Mouse (Mus musculus) spleen, adult 2 months (tissue): Measurements from ENCODE around the gene Myocd. TPM values are rescaled to one million over a fixed set of nuclear protein-coding genes. Genes with fewer than 3 reads are reported as not detected.

ENCODE experiments used
- DNase-seq, 2 experiments: peaks; one replicate each; pipeline versions ENCODE4 v3.0.0 to v3.0.0-alpha.2; 2012 to 2021; ENCODE audit warnings: low spot score in 2 of 2, low read depth in 1 of 2
- H3K27ac ChIP-seq: fragments of 200-500 bp; 2 replicates; pipeline ENCODE4 v1.5.1; 2012; ENCODE audit warnings: low read length, inconsistent platforms; ENCODE audit not compliant: insufficient read depth
- H3K27me3 ChIP-seq: fragments of 200-500 bp; 2 replicates; pipeline ENCODE4 v1.6.1; 2012; ENCODE audit warnings: mild to moderate bottlenecking, moderate library complexity, low read length, inconsistent platforms; ENCODE audit not compliant: control insufficient read depth, insufficient read depth
- H3K36me3 ChIP-seq: fragments of 200-500 bp; 2 replicates; pipeline ENCODE4 v1.6.1; 2012; ENCODE audit warnings: mild to moderate bottlenecking, low read length, inconsistent platforms; ENCODE audit not compliant: control insufficient read depth, insufficient read depth
- H3K4me1 ChIP-seq: fragments of 200-500 bp; 2 replicates; pipeline ENCODE4 v1.6.1; 2011; ENCODE audit warnings: inconsistent platforms; ENCODE audit not compliant: control insufficient read depth, insufficient read depth, insufficient read length
- H3K4me3 ChIP-seq: fragments of 200-500 bp; 2 replicates; pipeline ENCODE4 v1.5.1; 2011; ENCODE audit warnings: mild to moderate bottlenecking, inconsistent platforms; ENCODE audit not compliant: insufficient read depth, insufficient read length; ENCODE audit errors: extremely low read depth
- CTCF ChIP-seq: fragments of 200-500 bp; IDR thresholded peaks from 2 replicates; pipeline ENCODE4 v1.5.1; 2011; ENCODE audit warnings: mild to moderate bottlenecking, inconsistent platforms; ENCODE audit not compliant: insufficient read depth, insufficient read length, insufficient replicate concordance; ENCODE audit errors: extremely low read depth
- POLR2A ChIP-seq: fragments of 200-500 bp; IDR thresholded peaks from 2 replicates; pipeline ENCODE4 v1.6.1; 2011; ENCODE audit warnings: low read depth, low read length, inconsistent platforms
- WGBS: fragments of 180-500 bp; shearing (Covaris S2); methylation state at CpG from one replicate; pipeline ENCODE4 v1.1.7; 2018; 5-methylcytosine and 5-hydroxymethylcytosine counted together
- polyA plus RNA-seq: library from polyadenylated mRNA; depleted of rRNA; stranded (reverse); fragments of >200 nt; gene quantifications from 2 replicates; pipeline ENCODE4 v1.2.3, GENCODE M21; 2012; rRNA removed

Gene Myocd
- polyA plus RNA-seq, result 0.45 and 0.48 TPM in 2 replicates

DNA sequence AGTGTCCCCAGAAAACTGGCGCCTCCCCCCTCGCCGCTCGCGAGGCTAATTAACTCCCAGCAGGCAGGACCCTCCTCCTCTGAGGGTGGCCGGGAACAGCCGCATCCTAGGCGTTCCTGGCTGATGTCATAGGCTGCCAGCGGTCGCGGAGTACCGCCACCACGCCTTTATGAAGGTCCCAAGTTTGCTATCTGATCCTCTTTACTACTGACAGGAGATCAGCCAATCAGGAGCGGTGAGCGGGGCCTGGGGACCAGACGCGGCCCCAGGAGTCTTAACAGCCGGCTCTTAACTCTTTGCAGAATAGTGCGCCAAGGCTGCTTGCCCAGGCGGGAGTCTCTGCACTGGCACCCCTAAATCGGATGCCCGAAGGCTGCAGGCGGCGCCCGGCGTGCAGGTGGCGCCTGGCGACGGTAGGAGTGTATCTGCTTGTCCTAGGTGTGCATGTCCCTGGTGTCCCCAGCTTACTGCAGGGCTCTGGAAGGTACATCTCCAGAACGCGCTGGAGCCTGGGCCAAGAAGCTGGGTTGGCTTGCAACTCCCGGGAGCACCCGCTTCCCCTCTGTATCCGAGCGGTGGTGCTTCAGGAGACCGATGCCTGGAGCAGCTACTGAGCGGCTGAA lies at the start of gene Myocd:
Gene Myocd (minus strand): TSS at position 139 of the 623 bp plus-strand sequence.
- no peak within 1 kb of the TSS for H3K4me3 ChIP-seq
- TF ChIP-seq POLR2A (no peak), CTCF (no peak)

DNA sequence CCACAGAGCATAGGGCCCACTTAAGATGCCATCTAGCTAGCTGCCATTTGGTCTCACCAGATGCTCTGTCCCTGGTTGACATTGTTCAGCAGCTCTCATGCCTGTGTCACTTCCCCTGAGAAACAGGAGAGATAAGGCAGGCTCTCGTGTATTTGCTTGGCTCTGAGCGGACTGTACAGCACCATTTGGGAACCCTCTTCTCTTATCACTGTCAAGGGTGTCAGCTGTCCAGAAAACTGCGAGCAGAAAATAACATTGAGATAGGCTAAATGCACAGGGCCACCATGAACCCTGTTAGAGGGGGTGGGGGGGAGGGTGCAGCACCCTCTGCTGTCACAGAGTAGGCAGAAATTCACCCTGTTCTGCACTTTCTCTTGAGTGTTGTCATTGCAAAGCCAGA lies 34.0 kb upstream of the Myocd start:
- H3K4me3 ChIP-seq, result no peak overlapping the region
- no peaks in the 10 kb centered on the region for H3K27me3 ChIP-seq
- no peaks in the 10 kb centered on the region for H3K36me3 ChIP-seq
- H3K4me1 ChIP-seq, result no peaks in the 10 kb centered on the region
- H3K27ac ChIP-seq, result no peak overlapping the region
- DNase-seq, result no peak
- TF ChIP-seq POLR2A (no peak), CTCF (no peak)
- 78% methylated on average over 3 of the region's 3 CpGs for WGBS

More for the DNA sequence above, at the start of gene Myocd:
- H3K27me3 ChIP-seq, result no peaks in the 10 kb centered on the region
- H3K4me1 ChIP-seq, result no peaks in the 10 kb centered on the region
- DNase-seq, result no peak
- 5% methylated on average over 37 of the region's 37 CpGs for WGBS
- no peak within 1 kb of the TSS for H3K27ac ChIP-seq
- H3K36me3 ChIP-seq, result no peaks in the 10 kb centered on the region

DNA sequence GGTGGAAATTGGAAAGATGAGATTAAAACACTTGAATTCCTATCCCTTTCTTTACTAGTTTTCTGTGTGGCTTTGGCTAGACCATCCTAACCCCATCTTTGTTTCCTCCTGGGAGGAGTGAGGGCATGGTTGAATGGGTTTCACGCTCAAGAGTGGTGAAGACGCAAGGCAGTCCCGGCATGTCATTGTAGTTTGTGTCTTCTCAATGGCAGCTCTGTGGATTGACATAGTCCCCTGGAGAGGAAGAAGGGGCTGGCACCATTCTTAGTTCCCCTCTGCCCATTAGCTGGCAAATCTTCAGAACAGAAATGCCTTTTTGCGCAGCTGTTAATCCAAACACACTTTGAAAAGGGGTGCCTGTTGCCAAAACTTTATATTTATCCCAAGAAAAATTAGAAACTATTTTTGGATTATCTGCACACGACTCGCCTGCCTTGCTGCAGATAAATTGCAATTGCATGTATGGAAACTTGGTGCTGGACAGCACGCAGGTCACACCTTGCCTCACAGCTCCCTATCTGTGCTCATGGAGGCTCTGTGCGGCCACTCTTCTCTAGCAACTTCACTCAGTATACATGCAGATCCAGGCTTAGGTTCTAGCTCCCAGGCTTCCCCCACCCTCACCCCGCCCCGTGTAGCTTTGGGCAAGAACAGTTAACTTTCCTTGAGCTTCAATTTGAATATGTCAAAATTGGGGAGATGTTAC lies 24.5 kb upstream of the Myocd start:
- Histone ChIP-seq H3K27me3 (no peaks in the 10 kb centered on the region), H3K27ac (no peak overlapping the region), H3K4me1 (no peaks in the 10 kb centered on the region), H3K36me3 (no peaks in the 10 kb centered on the region), H3K4me3 (no peak overlapping the region)
- no peak for TF ChIP-seq POLR2A
- TF ChIP-seq CTCF, result no peak
- WGBS, result 89% methylated on average over 10 of the region's 10 CpGs
- no peak for DNase-seq

DNA sequence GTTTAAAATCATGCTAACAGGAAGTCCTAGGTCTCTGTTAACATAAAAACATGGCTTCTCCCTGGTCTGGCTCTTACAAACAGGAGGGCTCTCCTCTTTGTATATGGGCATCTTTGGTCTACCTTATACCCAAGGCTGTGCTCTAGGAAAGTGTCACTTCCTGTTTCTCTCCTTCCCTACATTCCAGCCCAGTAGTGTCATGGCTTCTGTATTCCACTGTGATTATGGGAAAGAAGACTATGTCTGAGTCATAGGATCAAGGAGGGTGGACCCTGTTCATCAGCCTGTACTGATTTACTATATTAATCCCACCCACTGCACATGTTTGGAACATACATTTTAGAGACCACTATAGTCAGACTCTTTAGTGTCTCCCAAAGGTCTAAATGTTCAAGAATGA lies 23.2 kb upstream of the Myocd start:
- no peak overlapping the region for H3K27ac ChIP-seq
- no peaks in the 10 kb centered on the region for H3K4me1 ChIP-seq
- no peaks in the 10 kb centered on the region for H3K27me3 ChIP-seq
- no peaks in the 10 kb centered on the region for H3K36me3 ChIP-seq
- no peak for DNase-seq
- no peak for TF ChIP-seq POLR2A
- TF ChIP-seq CTCF, result no peak
- H3K4me3 ChIP-seq, result no peak overlapping the region

DNA sequence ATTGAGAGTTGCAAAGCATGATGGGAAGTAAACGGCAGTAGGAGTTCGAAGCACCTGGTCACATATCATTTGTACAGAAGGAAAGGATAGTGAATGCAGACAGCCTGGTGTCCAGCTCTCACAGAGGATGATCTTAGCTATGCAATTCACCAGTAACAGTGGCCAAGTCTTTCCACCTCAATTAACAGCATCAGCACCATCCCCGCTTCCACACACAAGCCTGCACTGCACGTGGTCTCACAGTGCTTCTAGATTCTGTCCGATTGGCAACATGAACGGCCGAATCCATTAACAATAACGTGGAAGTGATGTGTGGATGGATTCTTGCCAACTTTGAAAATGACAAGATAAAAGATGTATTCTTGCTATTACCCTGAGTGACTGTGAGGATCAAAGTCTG lies 17.9 kb upstream of the Myocd start:
- H3K4me3 ChIP-seq, result no peak overlapping the region
- no peaks in the 10 kb centered on the region for H3K4me1 ChIP-seq
- no peaks in the 10 kb centered on the region for H3K36me3 ChIP-seq
- no peak for DNase-seq
- WGBS, result 92% methylated on average over 8 of the region's 8 CpGs
- no peak for TF ChIP-seq CTCF
- no peak for TF ChIP-seq POLR2A
- H3K27me3 ChIP-seq, result no peaks in the 10 kb centered on the region
- H3K27ac ChIP-seq, result no peak overlapping the region

DNA sequence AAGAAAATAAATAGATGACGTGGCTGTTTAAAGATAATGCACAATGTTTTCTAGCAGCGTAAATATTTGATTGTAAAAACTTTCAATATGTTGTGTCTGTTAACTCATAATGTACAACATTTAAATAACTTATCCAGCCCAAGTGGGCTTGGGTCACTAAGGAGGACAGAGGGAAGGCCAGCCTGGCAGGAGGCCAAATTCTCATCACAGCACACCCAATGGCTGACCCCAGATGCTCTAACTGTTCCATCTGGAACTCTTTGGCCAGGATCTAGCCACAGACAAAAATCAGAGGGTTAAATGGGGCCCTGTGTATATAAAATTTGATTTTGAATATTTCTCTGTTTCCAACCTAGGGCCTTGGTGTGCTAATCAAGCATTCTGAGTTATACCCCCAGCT lies 16.4 kb upstream of the Myocd start:
- WGBS, result 89% methylated on average over 2 of the region's 2 CpGs
- H3K27ac ChIP-seq, result no peak overlapping the region
- H3K4me3 ChIP-seq, result no peak overlapping the region
- TF ChIP-seq CTCF, result no peak
- TF ChIP-seq POLR2A, result no peak
- H3K36me3 ChIP-seq, result no peaks in the 10 kb centered on the region
- H3K4me1 ChIP-seq, result no peaks in the 10 kb centered on the region
- H3K27me3 ChIP-seq, result no peaks in the 10 kb centered on the region
- DNase-seq, result no peak

DNA sequence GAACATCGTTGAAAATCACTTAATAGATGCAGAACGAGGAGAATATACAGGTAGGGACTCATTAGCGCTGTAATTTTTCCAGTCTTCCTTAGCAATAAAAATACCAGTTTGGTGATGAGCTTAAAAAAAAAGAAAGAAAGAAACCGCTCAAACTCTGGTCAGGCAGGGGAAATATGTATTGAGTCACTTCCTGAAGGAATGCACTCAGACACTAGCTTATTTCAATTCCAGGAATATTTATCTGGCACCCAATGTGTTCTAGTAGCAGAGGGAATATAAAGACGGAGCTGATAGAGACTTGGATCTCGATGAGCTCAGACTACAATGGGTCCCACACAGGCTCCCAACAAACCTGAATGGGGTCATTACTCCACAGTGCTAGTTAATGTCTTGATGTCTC lies 5.7 kb upstream of the Myocd start:
- WGBS, result 75% methylated on average over 6 of the region's 6 CpGs
- no peak for DNase-seq
- no peak for TF ChIP-seq POLR2A
- TF ChIP-seq CTCF, result no peak

More for the DNA sequence above, 5.7 kb upstream of the Myocd start:
- Histone ChIP-seq H3K36me3 (no peaks in the 10 kb centered on the region), H3K4me3 (no peak overlapping the region), H3K4me1 (no peaks in the 10 kb centered on the region; the same call in 1 of the 2 replicates), H3K27me3 (no peaks in the 10 kb centered on the region), H3K27ac (no peak overlapping the region)
